Mouse (Mus musculus) neural tube, embryonic 13.5 days (tissue): ENCODE data around the gene Prkag1. TPM values are rescaled to one million over a fixed set of nuclear protein-coding genes. Genes with fewer than 3 reads are reported as not detected.

ENCODE experiments used
- ATAC-seq: fragments of 200-750 bp; cut with Nextera tagmentation; 2 replicates; pipeline ENCODE4 v1.8.0; 2017; ENCODE audit warnings: low read depth, mild to moderate bottlenecking, moderate TSS enrichment, moderate library complexity
- H3K27ac ChIP-seq: fragments of 300-500 bp; sonication (generic); replicated peaks from 2 replicates; pipeline ENCODE4 v1.5.1; 2015; ENCODE audit warnings: moderate library complexity, mild to moderate bottlenecking, inconsistent platforms
- H3K27me3 ChIP-seq: fragments of 300-500 bp; sonication (generic); 2 replicates; pipeline ENCODE4 v1.6.1; 2015; ENCODE audit warnings: mild to moderate bottlenecking, inconsistent platforms
- H3K36me3 ChIP-seq: fragments of 300-500 bp; sonication (generic); 2 replicates; pipeline ENCODE4 v1.6.1; 2015; ENCODE audit warnings: mild to moderate bottlenecking, inconsistent platforms
- H3K4me1 ChIP-seq: fragments of 300-500 bp; sonication (generic); replicated peaks from 2 replicates; pipeline ENCODE4 v1.6.1; 2015; ENCODE audit warnings: inconsistent platforms
- H3K4me2 ChIP-seq: fragments of 300-500 bp; sonication (generic); 2 replicates; pipeline ENCODE4 v1.6.1; 2015; ENCODE audit warnings: inconsistent platforms, mild to moderate bottlenecking, moderate library complexity
- H3K4me3 ChIP-seq: fragments of 300-500 bp; sonication (generic); 2 replicates; pipeline ENCODE4 v1.5.1; 2015; ENCODE audit warnings: mild to moderate bottlenecking, inconsistent platforms
- H3K9ac ChIP-seq: fragments of 300-500 bp; sonication (generic); 2 replicates; pipeline ENCODE4 v1.6.1; 2015; ENCODE audit warnings: moderate library complexity, mild to moderate bottlenecking, inconsistent platforms
- H3K9me3 ChIP-seq: fragments of 300-500 bp; sonication (generic); 2 replicates; pipeline ENCODE4 v1.6.1; 2016; ENCODE audit warnings: inconsistent platforms
- WGBS: fragments of 180-500 bp; shearing (Covaris S2); methylation state at CpG from one replicate; pipeline ENCODE4 v1.1.7; 2015; 5-methylcytosine and 5-hydroxymethylcytosine counted together
- polyA plus RNA-seq: library from polyadenylated mRNA; unstranded; fragments of >200 nt; fragmentation: Nextera tagmentation; extraction: Ambion mirVana; gene quantifications from 2 replicates; pipeline ENCODE4 v1.2.1, GENCODE M21; 2015

Prkag1 gene
- polyA plus RNA-seq, 1 experiment from 2014 or later, result 71.8 TPM

- Histone ChIP-seq H3K9me3 (no peaks in the 10 kb centered on the region), H3K27me3 (peaks cover 92% of the 10 kb centered on the region), H3K36me3 (no peaks in the 10 kb centered on the region), H3K9ac (no peak overlapping the region), H3K4me2 (no peak overlapping the region), H3K4me3 (no peak overlapping the region), H3K4me1 (peaks cover 32% of the 10 kb centered on the region), H3K27ac (no peak overlapping the region)
- ATAC-seq, result no peak
- 3% methylated on average over 8 of the region's 8 CpGs for WGBS
Observed at GRCm38 (mm10) chr15:98780075-98780474, 51.2 kb downstream of the Prkag1 start.

DNA sequence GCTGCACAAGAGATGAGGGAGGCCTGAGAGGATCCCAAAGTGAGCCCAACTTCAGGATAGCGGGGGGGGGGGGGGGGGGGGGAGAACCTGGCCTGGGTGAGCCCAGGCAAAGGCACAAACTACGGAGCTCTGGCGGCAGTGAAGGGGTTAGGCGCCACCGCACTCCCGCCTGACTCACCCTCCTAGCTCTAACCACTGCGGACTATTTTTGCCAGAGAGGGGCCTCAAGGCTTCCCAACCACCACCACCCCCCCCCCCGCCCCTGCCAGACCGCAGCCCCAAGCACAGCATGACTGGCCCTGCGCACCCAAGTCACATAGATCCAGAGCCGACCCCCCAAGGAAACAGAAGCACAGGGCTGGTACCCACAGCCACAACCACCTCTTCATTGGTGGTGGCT lies 52.5 kb downstream of the Prkag1 start:
- H3K4me3 ChIP-seq, result no peak overlapping the region
- H3K9ac ChIP-seq, result no peak overlapping the region
- no peaks in the 10 kb centered on the region for H3K36me3 ChIP-seq
- no peak for ATAC-seq
- peaks cover 94% of the 10 kb centered on the region for H3K27me3 ChIP-seq
- no peak overlapping the region for H3K4me2 ChIP-seq
- no peaks in the 10 kb centered on the region for H3K9me3 ChIP-seq
- 1% methylated on average over 8 of the region's 11 CpGs for WGBS
- H3K27ac ChIP-seq, result no peak overlapping the region
- H3K4me1 ChIP-seq, result peaks cover 32% of the 10 kb centered on the region

DNA sequence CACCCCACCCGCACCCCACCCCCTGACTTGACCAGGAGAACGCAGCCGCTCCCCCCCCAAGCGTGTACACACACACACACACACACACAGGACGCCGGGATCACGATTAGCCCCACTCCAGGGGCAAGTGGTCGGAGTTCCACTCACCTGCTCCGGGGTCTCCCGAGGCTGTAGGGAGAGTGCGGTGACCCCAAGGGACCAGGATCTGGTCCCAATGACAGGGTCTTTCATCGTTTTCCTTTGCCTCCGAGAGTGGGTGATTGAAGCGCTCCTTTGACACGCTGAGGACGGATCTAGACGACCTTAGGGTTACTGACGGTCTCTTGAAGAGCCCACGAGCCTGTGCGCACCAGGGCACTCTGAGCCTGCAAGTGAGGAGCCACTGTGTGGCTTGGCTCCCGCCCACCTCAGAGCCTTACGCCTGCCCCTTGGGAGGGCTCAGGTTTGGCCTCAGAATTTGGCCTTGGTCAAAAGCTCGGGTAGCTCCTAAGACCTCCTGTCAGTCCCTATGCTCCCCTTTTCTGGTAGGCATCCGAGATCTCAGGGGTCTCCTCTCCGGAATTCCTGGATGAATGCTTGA lies 53.0 kb downstream of the Prkag1 start:
- Histone ChIP-seq H3K4me3 (peak overlapping the region; percentile 23), H3K9me3 (no peaks in the 10 kb centered on the region), H3K4me2 (peak overlapping the region; percentile 48), H3K9ac (peak overlapping the region; percentile 43), H3K36me3 (no peaks in the 10 kb centered on the region), H3K27me3 (peaks cover 98% of the 10 kb centered on the region), H3K27ac (no peak overlapping the region), H3K4me1 (peaks cover 32% of the 10 kb centered on the region)
- WGBS, result 1% methylated on average over 25 of the region's 25 CpGs
- no peak for ATAC-seq

DNA sequence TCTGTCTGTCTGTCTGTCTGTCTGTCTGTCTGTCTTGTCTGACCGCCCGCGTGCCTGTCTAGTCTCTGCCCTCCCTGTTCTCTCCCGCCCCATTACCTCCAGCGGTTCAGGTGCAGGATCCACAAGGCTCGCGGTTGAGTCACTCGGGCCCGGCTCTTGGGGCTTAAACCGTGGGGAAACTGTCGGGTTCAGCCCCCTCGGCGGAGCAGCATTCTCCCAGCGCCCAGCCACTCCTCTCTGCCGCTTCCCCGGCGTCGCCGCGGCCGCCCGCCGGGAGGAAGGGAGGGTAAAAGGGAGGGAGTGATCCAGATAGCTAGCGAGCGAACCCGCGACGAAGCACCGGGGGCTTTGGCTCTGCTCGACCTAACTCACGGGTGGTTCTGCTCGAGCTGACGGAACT lies 53.6 kb downstream of the Prkag1 start, which contains the start of gene Wnt10b:
TSS of gene Wnt10b (minus strand) at position 389 of the 400 bp plus-strand sequence.
- under 1% methylated on average over 31 of the region's 33 CpGs for WGBS
- peak within 1 kb of the TSS; percentile 43 for H3K9ac ChIP-seq

DNA sequence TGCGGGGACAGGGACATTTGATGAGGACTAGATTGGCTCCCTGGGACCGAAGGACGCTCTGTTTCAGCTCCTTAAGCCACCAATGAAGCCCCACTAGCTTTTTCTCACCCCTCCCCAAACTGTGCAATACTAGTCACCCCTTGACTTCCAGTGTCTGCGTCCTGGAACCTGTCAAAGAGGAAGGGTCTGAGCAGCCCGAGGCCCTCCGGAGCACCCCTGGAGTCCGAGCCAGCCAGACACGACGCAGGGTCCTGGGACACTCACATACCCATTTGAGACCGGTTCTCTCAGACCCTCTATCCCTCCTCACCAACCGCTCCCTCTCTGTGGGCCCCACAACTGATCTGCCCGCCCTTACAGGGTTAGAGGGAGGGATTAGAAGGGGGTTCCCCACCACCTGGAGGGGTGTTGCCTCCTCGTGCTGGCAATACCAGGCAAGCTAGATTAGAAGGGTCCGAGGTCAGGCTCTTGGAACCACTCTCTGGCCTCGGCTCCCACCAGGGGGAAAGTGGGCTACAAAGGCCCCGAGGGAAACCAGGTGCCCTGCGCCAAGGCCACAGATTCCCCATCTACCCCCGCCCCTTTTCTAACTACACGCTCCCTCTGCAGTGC lies 54.2 kb downstream of the Prkag1 start:
- no peak for ATAC-seq
- H3K4me2 ChIP-seq, result peak overlapping the region; percentile 48; the same call in 1 of the 2 replicates
- no peaks in the 10 kb centered on the region for H3K9me3 ChIP-seq
- WGBS, result 1% methylated on average over 19 of the region's 19 CpGs
- peaks cover 100% of the 10 kb centered on the region for H3K27me3 ChIP-seq
- H3K36me3 ChIP-seq, result no peaks in the 10 kb centered on the region
- no peak overlapping the region for H3K27ac ChIP-seq
- 0 out of 2 replicates have a peak overlapping the region, but pooled peaks have one; percentile 26 for H3K4me3 ChIP-seq
- peaks cover 43% of the 10 kb centered on the region for H3K4me1 ChIP-seq
- no peak overlapping the region for H3K9ac ChIP-seq

More for the DNA sequence above, 53.6 kb downstream of the Prkag1 start, which contains the start of gene Wnt10b:
- Histone ChIP-seq H3K4me2 (peak within 1 kb of the TSS; percentile 48), H3K9me3 (no peaks in the 10 kb centered on the region), H3K4me3 (peak within 1 kb of the TSS; percentile 26), H3K4me1 (peaks cover 37% of the 10 kb centered on the region), H3K27me3 (peaks cover 99% of the 10 kb centered on the region), H3K36me3 (no peaks in the 10 kb centered on the region), H3K27ac (no peak within 1 kb of the TSS)
- ATAC-seq, result no peak

DNA sequence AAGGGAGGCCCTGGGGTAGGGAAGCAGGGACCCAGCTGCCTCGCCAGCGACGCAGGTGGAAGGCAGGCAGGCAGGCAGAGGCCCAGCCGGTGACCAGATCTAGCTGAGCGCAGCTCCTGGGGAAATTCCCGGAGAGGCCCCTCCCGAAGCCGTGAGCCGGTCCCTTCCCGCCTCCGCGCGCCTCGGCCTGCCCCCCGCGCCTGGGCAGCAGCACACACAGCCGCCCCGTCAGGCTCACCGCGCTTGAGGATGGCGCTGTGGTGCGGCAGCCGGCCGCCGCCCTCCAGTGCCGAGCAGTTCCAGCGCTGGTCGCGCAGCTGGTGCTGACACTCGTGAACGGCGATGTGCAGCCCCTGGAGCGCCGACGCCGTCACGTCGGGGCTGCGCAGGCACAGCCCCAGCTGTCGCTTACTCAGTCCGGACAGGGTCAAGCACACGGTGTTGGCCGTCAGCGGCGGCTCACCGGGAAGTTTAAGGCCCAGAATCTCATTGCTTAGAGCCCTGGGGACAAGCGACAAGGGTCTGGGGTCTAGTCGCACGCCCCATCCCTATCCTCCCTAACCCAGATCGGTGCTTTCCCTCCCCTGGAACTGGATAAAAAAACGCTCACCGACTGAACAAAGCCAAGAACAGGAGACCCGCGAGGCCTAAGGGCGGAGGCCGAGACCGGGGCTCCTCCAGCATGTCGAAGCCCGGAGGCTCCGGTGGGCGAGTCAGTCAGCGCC lies 54.9 kb downstream of the Prkag1 start:
- Histone ChIP-seq H3K4me2 (peak overlapping the region; percentile 48), H3K4me3 (peak overlapping the region; percentile 26), H3K27ac (no peak overlapping the region), H3K9ac (peak overlapping the region; percentile 52), H3K27me3 (peaks cover 100% of the 10 kb centered on the region), H3K9me3 (no peaks in the 10 kb centered on the region), H3K4me1 (peaks cover 47% of the 10 kb centered on the region), H3K36me3 (no peaks in the 10 kb centered on the region)
- WGBS, result 1% methylated on average over 62 of the region's 62 CpGs
- peak; percentile 44 for ATAC-seq

DNA sequence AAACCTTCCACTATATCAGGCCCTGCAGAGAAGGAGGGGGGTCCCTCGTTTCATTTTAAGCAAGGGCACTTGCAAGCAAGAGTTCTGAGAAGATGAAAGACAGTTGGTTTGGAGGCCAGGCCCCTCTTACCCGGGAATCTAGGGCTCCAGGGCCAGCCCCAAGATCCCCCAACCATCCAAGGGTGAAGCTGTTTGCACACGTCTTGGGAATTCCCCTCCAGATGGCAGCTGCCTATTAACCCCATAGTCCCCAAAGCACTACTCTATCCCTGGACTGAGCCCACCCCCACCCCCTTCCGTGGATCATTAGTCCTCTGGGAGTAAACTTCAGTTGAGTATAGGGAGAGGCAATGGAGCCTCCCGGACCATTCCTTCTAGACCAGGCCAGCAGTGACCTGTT lies 55.8 kb downstream of the Prkag1 start:
- WGBS, result under 1% methylated on average over 5 of the region's 5 CpGs
- Histone ChIP-seq H3K9me3 (no peaks in the 10 kb centered on the region), H3K4me2 (no peak overlapping the region), H3K36me3 (no peaks in the 10 kb centered on the region), H3K27me3 (peaks cover 100% of the 10 kb centered on the region), H3K9ac (no peak overlapping the region), H3K27ac (no peak overlapping the region), H3K4me3 (no peak overlapping the region), H3K4me1 (peaks cover 47% of the 10 kb centered on the region)
- no peak for ATAC-seq

DNA sequence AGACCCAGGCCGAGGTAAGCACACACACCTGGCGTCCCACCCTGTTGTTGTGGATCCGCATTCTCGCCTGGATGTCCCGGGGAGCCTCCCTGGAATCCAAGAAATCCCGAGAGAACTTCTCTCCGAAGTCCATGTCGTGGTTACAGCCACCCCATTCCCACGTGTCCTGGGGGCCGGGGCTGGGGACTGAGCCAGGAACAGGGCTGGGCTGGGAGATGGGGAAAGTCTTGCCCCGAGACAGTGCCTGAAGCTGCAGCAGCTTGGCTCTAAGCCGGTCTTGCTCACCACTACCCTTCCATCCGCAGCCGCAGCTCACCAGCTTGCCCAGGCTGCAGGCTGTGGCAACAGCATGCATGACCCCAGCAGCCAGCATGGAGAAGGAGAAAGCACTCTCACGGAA lies 57.2 kb downstream of the Prkag1 start:
- Histone ChIP-seq H3K36me3 (no peaks in the 10 kb centered on the region), H3K27me3 (peaks cover 100% of the 10 kb centered on the region), H3K9me3 (no peaks in the 10 kb centered on the region), H3K4me3 (no peak overlapping the region), H3K9ac (no peak overlapping the region), H3K4me2 (no peak overlapping the region), H3K27ac (no peak overlapping the region), H3K4me1 (peaks cover 47% of the 10 kb centered on the region)
- no peak for ATAC-seq
- 5% methylated on average over 15 of the region's 15 CpGs for WGBS

DNA sequence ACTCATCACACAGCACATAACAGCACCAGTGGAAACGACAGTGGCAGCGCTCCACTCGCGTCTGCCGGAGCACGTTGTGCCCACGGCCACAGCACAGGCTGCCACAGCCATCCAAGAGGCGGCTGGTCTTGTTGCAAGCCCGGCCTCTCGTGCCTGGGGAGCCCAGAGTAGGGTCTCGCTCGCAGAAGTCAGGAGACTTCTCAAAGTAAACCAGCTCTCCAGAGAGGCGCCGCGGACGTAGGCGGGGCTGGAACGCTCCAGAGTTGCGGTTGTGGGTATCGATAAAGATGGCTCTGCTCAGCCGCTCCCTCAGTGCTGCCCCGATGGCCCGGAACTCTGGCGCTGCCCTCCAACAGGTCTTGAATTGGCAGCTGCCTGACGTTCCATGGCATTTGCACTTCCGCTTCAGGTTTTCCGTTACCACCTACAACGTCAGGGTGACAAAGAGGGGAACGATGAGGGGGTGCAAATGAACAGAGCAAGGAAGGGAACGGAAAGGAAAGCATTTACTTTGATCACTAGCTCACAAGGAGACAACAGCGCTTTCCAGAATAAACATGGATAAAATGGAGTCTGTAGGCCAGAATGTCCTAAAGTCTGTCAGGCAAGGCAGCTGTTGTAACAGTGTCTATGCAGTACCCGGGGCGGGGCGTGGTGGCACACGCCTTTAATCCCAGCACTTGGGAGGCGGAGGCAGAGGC lies 58.7 kb downstream of the Prkag1 start:
- Histone ChIP-seq H3K4me1 (peaks cover 39% of the 10 kb centered on the region), H3K4me3 (peak overlapping the region; percentile 30), H3K27me3 (peaks cover 100% of the 10 kb centered on the region), H3K36me3 (no peaks in the 10 kb centered on the region), H3K27ac (no peak overlapping the region), H3K9ac (0 out of 2 replicates have a peak overlapping the region, but pooled peaks have one; percentile 34), H3K4me2 (peak overlapping the region; percentile 50), H3K9me3 (no peaks in the 10 kb centered on the region)
- no peak for ATAC-seq
- WGBS, result 1% methylated on average over 36 of the region's 36 CpGs

DNA sequence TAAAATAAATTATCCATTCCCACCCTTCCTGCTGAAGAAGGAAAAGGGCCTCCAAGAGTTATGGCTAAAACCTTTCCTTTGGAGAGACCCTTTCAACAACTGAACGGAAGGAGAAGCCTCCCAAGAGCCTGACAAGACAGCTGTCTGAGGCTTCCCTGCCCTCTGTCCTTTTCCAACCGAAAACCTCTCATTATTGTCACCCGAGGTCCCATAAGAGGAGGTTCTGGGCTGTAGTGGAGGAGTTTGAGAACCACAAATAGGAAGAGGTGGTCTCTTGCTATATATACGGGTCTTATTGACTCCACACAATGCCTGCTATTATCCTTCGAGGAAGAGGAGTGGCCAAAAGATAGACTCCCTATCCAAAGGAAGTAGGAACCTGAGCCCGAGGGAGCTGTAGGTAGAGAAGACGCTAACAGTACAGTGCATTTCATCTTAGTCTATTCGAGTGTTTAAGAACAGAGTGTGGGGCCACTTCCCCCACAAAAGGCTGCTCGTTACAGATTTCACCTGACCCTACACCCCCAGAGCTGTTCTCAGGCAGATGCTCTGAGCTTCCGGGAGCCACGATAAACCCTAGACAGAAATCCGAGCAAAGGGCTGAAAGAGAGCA lies 59.4 kb downstream of the Prkag1 start:
- no peak for ATAC-seq
- H3K4me1 ChIP-seq, result peaks cover 31% of the 10 kb centered on the region
- H3K4me3 ChIP-seq, result peak overlapping the region; percentile 30
- peaks cover 97% of the 10 kb centered on the region for H3K27me3 ChIP-seq
- 2% methylated on average over 12 of the region's 12 CpGs for WGBS
- no peak overlapping the region for H3K27ac ChIP-seq
- H3K4me2 ChIP-seq, result peak overlapping the region; percentile 50
- no peaks in the 10 kb centered on the region for H3K36me3 ChIP-seq
- H3K9me3 ChIP-seq, result no peaks in the 10 kb centered on the region
- H3K9ac ChIP-seq, result 0 out of 2 replicates have a peak overlapping the region, but pooled peaks have one; percentile 34

DNA sequence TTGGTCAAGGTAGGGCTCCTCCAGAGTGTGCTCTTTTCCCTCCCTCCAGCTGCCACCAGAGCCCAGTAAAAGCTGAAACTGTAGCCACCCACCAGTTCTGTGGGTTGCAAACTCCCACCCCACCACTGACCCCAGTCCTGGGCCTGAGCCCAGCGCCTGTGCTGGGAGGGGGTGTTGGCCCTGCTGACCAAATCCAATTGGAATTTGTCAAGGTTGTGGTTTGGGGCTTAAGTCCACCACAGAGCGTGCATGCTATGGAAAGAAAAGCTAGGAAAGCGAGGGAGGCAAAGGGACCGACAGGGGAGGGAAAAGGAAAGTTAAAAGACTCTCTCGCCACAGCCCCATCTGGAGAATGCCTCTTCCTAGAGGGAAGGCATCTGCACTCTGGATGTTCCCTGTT lies 63.1 kb downstream of the Prkag1 start:
- no peak overlapping the region for H3K27ac ChIP-seq
- no peaks in the 10 kb centered on the region for H3K36me3 ChIP-seq
- no peak overlapping the region for H3K9ac ChIP-seq
- H3K27me3 ChIP-seq, result peaks cover 83% of the 10 kb centered on the region
- H3K4me1 ChIP-seq, result peaks cover 24% of the 10 kb centered on the region
- no peaks in the 10 kb centered on the region for H3K9me3 ChIP-seq
- no peak overlapping the region for H3K4me3 ChIP-seq
- WGBS, result 11% methylated on average over 5 of the region's 5 CpGs
- ATAC-seq, result no peak
- H3K4me2 ChIP-seq, result no peak overlapping the region
